Mouse (Mus musculus): ENCODE results near the gene Txnl4b.

The Txnl4b gene

GRCm38 (mm10) chr8:109606725-109607124 lies 41.0 kb downstream of the Txnl4b start:
- DNase-seq = no peak

- no peak for DNase-seq
Observed at GRCm38 (mm10) chr8:109607650-109608049, 42.0 kb downstream of the Txnl4b start.

DNA sequence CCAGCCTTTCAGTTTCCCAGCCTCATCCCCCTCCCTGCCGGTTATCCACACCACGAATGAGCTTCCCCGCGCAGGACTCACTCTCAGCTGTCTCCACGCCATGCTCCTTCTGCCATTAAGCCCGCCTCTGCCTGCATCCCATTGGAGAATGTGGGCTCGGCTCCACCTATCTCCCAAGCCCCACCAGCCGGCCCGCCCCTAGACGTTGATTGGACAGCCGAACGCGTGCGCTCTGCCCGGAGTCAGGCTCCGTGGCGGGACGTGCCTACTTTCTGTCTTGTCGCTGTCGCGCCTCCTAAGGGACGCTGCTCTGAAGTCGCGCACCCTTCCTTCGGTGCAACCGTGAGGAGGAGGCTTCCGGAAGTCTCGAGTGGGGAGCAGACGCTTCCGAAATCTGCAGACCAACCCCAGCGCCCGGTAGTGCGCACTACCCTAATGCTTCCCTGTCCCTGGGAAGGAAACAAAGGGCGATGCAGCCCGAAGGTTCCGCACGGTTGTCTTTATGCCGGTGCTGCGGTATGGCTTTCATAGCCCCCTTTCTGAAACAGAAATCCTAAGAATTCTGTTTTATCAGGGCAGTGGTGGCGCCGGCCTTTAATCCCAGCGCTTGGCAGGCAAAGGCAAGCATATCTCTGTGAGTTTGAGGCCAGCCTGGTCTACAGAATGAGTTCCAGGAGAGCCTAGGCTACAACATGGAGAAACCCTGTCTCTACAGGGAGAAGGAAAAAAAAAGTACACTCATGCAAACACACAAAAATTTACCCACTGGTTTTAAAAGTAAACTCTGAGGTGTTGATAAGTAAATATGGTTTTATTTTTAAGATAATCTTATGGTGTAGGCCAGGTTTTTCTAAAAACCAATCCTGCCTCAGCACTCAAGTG lies 42.8 kb downstream of the Txnl4b start, which contains the start of gene Dhodh:
Gene Dhodh (minus strand): TSS at position 403 of the 882 bp plus-strand sequence.
- peak; percentile 98 for DNase-seq

DNA sequence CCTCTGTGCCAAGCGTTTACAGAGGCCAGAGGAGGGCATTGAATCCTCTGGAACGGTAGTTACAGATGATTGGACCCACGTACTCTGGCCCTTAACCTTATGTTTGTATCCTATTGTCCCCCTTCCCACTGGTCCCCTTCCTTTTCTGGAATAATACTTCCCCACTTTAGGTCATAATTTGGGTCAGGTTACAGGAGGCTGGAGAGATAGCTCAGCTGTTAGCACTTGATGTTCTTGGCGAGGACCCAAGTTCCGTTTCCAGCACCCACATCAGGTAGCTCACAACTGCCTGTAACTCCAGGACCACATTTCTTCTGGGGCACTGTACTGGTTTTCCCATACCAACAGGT lies 43.4 kb downstream of the Txnl4b start:
- no peak for DNase-seq

GRCm38 (mm10) chr8:109614243-109615210 lies 48.8 kb downstream of the Txnl4b start, which contains the start of gene Pkd1l3:
Gene Pkd1l3 (plus strand): TSS chr8:109614517.
- no peak for DNase-seq

DNA sequence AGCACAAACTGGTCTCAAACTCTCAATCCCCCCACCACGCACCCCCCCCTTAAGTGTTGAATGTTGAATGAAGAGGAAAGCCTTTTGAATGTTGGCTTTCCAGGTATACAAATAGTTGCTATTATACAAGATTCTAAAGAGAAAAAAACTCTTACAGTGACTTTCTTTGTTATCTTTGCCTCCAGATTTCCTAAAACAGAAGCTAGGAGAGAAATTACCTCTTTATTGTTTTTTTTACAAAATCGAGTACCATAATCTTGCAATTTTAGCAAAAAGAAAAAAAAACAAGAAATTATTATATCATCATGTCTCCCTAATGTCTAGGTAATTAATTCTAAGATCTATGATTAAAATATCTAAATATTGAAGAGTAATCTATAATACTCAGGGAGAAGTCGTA lies 49.9 kb downstream of the Txnl4b start:
- no peak for DNase-seq
